Mouse (Mus musculus) frontal cortex, postnatal 36 days (tissue): ENCODE results near the gene Ntmt1.

Source experiments
- DNase-seq, 2 experiments: peaks; one replicate each; pipeline ENCODE4 v3.0.0; 2022; ENCODE audit warnings: low spot score in 2 of 2

The Ntmt1 gene

DNA sequence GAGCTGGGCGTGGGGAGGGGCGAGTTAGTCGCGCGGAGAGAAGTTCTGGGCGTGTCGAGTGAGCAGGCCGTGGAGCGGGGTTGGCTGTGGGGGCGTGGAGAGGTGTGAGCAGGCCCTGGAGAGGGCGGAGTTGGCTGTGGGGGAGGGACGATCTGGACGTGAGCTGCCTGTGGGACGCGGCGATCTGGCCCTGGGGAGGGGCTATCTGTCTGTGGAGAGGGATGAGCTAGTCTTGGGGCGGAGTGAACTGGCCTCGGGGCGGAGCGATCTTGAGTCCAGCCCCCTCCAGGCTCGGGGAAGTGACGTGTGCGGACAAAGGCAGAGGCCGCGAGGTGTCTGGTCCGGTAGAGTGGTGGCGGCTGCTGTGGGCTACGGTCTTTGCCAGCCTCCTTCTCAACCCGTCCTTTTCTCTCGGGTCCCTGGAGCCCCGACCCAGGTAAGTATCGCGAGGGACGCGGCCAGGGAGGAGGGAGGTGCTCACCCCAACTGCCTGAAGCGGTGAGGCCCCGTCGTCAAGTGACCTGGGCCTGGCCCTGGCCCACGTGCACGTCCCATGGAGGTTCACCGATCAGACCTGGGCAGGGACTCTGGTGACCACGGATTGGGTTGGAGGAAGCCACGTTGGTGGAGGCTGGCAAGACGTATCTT, at the start of gene Ntmt1:
Gene Ntmt1 (plus strand): TSS at position 179 of the 648 bp plus-strand sequence.
- peak; percentile 98 for DNase-seq

DNA sequence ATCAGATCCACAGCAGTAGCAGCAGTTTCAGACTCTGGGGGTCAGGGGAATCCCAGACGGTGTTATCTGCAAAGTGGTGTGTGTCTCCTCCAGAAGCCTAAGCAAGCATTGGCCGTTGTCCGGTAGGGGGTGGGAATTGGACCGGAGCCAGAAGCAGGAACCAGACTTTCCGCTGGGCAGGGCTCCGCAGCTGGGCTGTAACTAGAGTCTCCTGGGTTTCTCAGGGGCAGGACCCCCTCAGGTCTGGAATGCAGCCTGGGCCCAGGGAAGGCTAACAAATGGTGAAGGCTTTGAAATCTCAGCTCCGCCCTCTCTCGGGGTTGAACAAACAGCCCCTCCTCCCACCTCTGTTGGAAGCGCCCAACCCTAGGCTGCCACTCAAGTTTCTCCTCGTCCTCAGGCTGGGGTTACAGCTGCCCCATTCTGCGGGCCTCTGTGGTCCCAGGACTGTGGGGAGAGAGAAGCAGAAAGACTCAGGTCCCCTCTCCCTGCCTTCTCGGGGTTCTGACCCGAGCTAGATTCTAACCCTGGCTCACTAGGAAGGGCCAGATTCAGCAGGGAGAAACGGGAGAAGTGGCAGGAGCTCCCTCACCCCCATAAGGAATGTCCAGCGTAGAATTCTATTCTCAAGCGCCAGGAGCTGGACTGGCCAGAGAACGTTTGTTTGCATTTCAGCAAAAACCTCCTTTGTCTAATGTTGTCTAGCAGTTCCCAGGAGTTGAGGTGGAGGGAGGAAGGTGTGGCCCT, 49.1 kb upstream of the Ntmt1 start:
- DNase-seq, result peak in 1 of 2 experiments; percentile 57

DNA sequence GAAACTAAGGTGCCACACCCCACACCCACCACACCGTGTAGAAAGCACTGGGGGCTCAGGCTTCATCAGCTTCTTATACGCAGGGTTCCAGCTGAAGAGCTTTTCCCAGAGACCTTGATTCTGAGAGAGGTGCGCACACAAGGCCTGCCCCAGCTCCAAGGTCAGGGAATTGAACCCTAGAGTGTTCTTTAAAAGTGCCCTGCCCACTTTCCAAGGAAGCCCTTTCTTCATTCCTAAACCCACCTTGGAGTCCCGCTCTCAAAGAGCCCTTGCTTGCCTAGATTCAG, 48.6 kb upstream of the Ntmt1 start:
- DNase-seq, result no peak

DNA sequence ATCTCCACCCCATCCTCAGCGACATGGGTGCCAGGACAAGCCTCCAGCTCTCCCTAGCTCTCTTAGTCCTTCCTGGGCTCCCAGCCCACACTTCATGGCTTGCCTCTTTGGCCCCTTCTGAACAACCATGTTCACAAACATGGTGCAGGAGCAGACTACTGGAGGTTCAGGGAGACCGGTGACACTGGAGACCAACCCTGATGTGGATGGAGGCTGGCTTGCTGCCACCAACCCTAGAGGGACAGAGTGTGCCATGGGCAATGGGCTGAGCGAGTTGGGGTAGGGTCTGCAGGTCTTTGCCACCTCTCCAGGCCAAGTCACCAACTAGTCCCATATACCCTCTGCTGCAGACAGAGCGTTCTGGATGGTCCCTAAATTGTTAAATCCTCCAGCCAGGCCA, 48.2 kb upstream of the Ntmt1 start:
- DNase-seq, result no peak

DNA sequence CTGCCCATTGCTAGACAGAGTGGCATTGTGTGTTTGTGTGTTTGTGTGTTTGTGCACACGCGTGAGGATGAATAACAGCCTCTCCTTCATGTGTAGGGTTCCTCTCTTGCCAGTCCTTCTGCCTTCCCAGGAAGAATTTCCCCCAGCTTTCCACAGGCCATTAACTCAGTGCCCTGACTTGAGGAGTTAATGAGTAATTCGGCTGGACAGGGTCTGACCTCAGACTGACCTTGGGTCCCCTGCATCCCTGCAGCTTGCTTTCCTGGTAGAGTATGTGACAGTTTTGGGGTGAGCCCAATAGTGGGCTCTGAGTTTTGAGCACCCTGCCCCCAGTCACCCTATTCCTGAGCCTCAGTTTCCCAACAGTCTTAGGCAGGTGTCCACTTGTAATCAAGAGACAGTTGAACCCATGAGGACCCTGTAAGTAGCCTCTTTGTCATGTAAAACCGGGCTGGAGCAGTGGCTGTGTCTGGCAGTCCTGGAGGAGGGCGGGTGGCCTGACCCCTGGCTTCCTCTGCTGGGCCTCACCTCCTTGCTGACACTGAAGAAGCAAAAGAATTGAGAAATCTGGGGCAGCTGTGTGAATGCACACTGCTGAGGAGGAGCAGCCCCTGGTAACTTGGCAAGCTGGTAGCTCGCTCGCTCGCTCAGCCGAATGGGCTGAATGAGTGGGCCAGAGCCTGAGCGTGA, 47.6 kb upstream of the Ntmt1 start:
- DNase-seq, result no peak

DNA sequence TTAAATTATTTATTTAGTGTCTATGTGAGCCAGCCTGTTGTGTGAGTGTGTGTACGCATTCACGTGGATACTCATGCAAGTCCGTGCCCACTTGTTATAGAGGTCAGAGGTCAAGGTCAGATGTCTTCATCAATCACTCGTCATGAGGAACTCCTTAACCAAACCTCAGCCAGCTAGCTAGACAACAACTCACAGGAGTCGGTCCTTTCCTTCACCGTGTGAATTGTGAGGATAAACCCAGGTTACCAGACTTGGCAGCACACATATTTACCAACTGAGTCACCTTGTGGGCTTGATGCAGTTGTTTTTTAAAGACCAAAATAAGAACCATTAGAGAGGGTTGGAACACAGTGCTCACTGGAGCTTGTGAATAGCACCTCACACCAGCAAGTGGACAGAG, 46.9 kb upstream of the Ntmt1 start:
- DNase-seq, result no peak

DNA sequence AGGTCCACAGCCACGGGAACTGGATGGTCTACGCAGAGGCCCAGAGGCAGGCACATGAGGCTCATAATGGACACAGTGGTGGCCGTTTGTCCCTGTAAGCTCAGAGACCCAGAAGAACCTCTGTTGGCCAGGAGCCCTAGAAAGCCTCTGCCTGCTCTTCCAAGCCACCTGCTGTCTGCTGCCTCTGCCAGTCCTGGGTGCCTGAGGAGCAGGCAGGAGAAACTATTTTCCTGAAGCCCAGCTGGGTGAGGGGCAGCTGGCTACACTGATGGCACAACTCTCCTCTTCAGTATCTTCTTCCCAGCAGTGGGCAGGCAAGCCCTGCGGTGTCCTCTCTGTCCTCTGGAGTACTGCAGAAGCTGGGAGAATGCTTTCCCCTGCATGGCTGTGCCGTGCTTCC, 41.2 kb upstream of the Ntmt1 start:
- DNase-seq, result no peak

DNA sequence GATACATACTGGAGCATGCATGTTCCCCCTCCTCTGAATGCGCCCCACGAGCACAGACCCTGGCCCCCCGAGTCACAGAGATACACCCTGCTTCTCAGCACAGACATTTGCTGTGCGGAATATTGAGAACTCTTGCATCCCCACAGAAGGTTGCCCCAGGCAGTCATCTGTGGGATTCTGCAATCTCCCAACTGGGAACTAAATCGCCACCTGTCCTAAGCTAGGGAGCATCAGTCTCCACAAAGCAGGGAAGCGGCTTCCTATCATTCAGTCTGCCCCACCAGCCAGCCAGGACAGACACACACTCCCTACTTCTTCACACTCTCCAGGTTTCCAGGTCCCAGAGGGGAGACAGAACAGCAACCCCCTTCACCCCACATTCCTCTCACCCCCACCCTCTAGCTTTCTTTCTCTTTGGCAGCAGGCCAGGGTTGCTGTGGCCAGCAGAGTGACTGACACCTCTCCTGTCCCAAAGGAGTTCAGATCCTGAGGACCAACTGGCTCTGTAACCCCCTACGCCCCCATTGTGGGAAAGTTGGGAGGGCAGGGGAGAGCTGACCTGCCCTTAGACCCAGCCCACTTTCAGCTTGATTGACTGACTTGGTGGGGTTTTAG, 39.9 kb upstream of the Ntmt1 start:
- no peak for DNase-seq

DNA sequence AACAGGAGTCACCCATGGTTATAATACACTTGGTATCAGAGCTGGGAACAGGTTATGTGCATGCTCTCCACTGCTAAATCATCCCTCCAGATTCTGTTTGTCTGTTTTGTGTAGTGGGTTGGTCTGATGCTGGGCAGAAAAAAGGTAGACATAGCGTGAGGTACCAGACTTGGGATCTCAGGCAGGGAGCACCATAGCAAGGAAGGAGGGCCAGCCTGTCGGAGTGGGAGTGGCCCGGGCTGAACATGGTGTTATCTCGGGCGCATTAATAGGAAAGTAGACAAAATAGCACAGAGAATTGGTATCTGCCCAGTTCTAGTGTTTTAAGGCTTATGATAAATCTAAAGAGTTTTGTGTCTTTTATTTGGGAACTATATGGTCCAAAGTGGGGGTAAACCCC, 39.1 kb upstream of the Ntmt1 start:
- no peak for DNase-seq

DNA sequence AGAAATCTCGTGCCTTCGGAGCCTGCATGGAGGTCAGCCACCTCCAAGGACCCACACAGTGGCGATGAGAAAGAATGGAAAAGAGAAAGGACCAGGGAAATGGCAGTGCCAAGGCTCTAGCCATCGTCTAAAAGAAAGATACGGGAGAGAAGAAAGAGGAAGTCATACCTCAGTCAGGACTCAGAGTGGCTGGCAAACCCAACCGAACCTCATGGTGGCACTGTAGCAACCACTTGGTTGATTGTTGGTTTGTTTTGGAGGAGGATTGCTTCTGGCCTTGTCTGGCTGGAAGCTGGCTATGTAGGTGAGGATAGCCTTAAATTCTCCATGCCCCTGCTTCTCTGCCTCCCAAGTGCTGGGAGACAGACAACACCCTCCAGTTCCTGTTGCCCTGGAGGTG, 38.4 kb upstream of the Ntmt1 start:
- no peak for DNase-seq

DNA sequence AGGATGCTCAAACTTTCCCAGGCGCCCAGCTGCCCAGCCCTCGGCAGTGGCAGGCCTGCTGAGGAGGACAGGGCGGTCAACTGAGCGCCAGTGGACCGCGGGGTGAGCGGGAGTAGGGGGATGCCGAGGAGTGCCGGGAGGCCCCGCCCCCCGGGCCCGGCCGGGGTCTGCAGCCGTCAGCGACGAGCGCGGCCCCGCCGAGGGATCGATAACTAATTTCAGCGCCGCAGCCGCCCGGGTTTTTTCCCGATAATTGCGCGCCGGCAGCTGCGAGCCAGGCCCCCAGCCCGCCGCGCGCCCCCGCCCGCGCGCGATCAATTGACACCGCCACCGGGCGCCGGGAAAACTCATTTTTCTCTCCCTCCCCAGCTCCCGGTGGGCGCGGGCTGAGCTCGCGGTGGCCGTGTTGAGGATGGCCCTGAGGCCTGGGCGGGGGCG, 36.2 kb upstream of the Ntmt1 start:
- no peak for DNase-seq

DNA sequence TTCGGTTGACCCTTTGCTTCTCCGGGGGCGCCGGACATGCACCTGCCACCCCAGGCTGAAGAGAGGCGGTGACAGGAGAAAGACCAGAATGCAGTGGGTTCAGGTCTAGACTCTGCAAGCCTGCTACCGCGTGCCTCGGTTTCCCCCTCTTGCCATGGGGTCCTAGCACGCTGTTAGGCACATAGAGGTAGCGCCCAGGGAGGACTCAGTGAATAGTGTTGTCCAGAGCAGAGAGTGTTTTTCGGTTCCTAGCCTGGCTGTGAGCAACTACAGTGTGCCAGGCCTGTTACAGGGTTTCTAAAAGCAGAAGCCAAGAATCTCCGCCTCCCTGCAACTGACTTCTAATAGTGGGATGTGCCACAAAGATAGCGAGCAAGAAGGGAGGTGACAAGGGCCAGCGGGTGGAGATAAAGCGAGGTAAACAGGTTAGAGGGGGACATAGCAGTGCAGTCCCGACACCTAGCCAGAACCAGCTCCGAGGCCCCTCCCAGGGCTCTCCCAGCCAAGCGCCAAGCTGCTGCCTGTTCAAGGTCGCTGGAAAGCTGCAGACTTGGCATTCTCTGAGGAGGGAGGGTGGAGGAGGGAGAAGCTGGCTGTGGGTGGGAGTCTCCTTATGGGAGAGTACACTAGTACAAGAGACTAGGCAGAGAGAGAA, 35.7 kb upstream of the Ntmt1 start:
- peak; percentile 81 to 83 for DNase-seq

DNA sequence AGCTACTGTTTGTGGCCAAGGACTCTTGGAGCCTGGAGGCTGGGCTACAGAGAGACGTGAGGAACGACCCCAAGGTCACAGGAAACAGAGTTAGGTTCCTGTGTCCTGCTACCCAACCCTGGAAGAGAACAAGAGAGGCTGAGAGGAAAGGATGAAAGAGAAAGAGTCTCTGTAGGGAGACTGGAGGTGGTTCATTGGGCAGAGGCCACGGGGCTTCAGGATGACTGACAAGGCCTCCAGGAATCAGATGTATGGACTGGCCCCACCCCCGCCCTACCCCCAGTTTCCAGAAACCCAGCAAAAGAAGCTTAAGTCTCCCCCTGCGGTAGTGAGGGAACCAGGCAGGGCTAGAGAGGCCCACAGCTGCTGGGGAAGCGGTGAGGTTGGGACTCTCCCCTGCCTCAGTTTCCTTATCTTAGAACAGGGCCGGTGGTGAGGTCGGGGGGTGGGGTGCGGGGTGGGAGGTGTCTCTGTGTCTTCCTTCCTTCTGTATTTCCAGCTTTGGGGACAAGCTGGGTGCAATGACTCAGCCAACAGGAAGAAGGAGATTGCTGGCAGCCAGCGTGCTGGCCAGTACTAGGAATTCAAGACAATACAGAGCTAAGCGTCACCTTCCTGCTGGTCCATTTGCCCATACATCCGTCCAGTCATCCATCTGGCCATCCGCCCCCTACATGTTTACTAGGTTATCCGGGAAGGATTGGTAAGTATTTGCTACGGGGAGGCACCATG, 34.9 kb upstream of the Ntmt1 start:
- no peak for DNase-seq

DNA sequence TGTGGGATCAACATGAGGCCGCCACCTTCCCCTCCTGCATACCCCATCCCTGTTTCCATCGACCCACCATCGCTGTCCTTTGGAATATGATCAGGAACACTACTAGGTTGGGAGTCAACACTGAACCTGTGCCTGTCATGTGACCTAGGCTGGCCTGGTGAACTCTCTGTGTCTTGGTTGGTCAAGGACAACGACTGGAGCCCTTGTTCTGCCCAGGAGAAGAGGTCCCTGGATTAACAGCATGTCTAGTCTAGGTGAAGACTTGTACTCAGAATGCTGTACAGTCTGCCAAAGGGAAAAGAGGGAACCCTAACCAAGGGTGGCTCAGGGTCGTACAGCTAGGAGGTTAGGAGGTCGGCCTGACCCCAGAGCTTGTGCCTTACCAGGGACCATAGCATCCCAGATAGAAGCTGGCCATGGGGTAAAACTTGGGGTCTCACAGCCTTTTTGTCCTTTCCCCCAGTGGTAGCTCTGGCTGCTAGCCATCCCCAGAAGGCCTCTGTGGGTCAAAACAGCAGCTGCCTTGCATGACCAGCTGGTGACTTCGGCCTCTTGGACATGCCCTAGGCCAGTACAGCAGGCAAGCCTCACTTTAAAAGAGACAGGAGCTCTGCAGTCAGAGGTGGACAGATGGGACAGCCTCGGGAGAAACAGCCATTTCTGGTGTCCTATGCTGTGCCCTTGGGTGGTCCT, 34.2 kb upstream of the Ntmt1 start:
- DNase-seq, result no peak

DNA sequence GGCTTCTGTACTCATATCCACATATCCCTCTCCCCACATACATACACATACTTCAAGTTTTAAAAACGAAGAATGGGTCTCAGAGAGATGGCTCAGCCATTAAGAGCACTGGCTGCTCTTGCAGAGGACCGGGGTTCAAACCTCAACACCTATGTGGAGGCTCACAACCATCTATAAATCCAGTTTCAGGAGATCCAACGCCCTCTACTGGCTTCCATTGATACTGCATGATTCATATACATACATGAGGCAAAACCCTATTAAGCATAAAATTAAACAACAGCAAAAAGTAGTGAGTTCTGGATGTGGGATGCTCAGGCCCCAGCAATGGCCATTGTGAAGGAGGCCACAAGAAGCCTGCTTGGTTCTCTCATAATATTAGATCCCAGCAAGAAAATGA, 31.7 kb upstream of the Ntmt1 start:
- DNase-seq, result no peak

DNA sequence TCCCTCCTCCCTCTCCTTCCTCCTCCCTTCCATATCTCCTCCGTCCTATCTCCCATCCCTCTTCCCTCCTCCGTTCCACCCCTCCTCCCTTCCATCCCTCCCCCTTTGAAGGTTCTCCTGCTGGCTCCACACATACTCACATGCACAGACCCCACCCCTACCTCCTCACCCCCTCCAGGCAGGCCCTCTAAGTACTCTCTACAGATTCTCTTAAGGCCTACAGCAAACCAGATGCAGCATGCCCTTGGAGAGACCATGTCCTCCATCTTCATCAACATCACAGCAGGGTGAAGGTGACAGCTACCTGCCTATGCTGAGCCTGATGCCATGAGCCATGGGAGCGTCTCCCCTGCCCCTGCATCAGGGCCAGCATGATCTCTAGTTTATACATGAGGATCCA, 30.4 kb upstream of the Ntmt1 start:
- DNase-seq, result no peak

DNA sequence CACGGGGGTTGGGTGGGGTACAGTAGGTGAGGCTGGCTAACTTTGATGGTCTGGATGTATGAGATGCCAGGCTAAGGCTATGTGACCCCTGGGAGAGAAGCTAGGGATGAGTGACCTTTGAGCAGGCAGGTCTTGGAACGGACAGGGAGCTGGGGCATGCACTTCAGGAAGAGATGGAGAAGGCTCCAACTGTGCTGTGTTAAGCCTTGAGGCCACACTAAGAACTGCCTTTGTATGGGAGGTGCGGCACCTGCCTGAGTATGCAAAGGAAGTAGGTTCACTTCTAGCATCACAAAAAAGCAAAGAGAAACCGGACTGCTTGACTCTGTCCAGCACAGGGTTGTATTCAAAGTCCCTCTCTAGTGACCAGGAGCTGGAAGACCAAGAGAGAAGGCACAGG, 29.4 kb upstream of the Ntmt1 start:
- no peak for DNase-seq

DNA sequence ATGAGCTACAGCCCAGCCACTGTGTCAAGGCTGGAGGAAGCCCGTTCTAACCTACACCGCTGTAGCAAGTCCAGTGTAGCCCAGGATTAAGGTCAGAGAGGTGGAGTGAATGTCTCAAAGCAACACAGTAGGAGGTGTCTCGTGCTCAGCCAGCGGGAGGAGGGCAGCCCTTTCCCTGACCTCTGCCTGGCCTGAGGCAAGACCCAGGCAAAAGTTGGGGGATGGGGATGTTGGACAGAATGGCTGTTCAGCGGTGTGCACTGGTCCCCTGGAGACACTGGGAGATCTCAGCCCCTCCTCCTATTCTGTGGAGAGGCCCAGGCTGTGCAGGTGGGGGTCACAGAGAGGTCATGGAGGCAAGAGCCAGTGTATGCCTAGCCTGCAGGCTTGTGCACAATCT, 28.4 kb upstream of the Ntmt1 start:
- no peak for DNase-seq

DNA sequence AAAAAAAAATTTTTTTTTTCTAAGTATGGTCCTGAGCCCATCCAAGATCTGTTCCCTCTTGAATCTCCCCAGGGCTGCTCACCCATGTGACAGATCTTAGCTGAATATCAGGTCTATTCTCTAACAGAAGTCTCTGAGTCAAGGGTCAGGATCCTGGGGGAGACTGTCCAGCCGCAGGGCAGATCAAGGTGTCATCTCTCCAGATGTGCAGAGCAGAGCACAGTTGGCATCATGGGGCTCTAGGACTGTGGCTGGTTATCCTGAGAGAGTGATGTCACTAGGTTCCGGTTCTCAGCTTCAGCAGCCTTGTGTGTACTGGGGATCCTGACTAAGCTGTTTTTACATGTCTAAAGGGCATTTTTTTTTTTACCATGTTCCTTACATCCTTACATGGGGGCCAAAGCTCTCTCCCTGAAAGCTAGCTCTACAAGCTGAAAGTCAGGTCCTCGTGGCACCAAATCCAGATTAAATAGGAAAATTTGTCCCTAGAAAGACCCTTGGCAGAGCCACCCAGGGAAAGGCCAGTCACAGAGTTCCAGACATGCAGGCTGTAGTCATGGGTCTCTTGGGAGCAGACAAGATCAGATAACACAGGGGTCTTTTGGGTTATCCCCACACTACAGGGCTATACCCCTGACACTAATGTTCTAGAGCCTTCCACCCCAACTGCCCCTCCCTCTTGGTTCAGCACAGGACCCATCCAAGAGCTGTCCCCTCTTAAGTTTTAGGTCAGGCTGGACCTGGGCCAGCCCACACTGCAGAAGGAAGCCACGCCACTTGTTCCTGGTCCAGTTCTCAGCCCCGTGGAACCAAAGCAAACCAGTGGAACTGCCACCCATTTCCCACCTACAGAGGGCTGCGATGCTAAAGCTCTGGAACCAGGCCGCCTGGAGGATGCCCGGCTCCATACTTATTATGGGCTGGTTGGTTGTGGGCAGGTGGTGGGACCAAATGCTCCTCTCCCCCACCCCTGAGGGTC, 25.0 kb upstream of the Ntmt1 start:
- DNase-seq, result no peak

DNA sequence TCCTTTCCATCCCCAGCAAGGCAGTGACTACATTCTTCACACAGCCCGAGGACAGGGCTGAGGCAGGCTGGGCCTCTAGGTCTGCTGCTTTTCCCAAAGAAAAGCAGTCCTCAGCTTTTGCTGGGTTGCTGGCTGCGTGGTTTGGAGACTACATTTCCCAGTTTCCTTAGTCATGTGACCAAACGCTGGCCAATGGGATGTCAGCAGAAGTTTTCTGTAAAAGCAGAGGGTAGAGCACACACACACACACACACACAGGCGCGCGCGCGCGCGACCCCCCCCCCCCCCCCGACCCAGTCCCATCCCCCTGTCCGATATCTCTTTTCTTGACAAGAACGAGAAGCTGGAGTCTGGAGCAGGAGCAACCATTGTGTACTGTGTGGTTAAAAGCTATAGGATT, 24.3 kb upstream of the Ntmt1 start:
- peak; percentile 62 to 75 for DNase-seq
